Mouse (Mus musculus) forebrain, embryonic 13.5 days (tissue): ENCODE data around the gene Stn1. TPM values are rescaled to one million over a fixed set of nuclear protein-coding genes. Genes with fewer than 3 reads are reported as not detected.
A peak's percentile ranks its signal among the peaks of the same experiment; 100 is the strongest.

ENCODE experiments used
- ATAC-seq: fragments of 200-750 bp; cut with Nextera tagmentation; 2 replicates; pipeline ENCODE4 v1.8.0; 2017
- H3K27ac ChIP-seq: fragments of 300-500 bp; sonication (generic); 2 replicates; pipeline ENCODE4 v1.5.1; 2015; ENCODE audit warnings: inconsistent platforms, mild to moderate bottlenecking, moderate library complexity
- H3K27me3 ChIP-seq: fragments of 300-500 bp; sonication (generic); 2 replicates; pipeline ENCODE4 v1.6.1; 2015; ENCODE audit warnings: mild to moderate bottlenecking, inconsistent platforms
- H3K36me3 ChIP-seq: fragments of 300-500 bp; sonication (generic); 2 replicates; pipeline ENCODE4 v1.6.1; 2015; ENCODE audit warnings: mild to moderate bottlenecking, inconsistent platforms; ENCODE audit not compliant: poor library complexity, severe bottlenecking
- H3K4me1 ChIP-seq: fragments of 300-500 bp; sonication (generic); 2 replicates; pipeline ENCODE4 v1.6.1; 2015; ENCODE audit warnings: inconsistent platforms
- H3K4me2 ChIP-seq: fragments of 300-500 bp; sonication (generic); 2 replicates; pipeline ENCODE4 v1.6.1; 2015; ENCODE audit warnings: inconsistent platforms, mild to moderate bottlenecking, moderate library complexity
- H3K4me3 ChIP-seq: fragments of 300-500 bp; sonication (generic); 2 replicates; pipeline ENCODE4 v1.5.1; 2015; ENCODE audit warnings: mild to moderate bottlenecking, inconsistent platforms
- H3K9ac ChIP-seq: fragments of 300-500 bp; sonication (generic); 2 replicates; pipeline ENCODE4 v1.6.1; 2015; ENCODE audit warnings: mild to moderate bottlenecking, inconsistent platforms
- H3K9me3 ChIP-seq: fragments of 300-500 bp; sonication (generic); replicated peaks from 2 replicates; pipeline ENCODE4 v1.6.1; 2016; ENCODE audit warnings: inconsistent platforms
- WGBS: fragments of 180-500 bp; shearing (Covaris S2); methylation state at CpG from one replicate; pipeline ENCODE4 v1.1.7; 2015; 5-methylcytosine and 5-hydroxymethylcytosine counted together
- polyA plus RNA-seq: library from polyadenylated mRNA; unstranded; fragments of >200 nt; fragmentation: Nextera tagmentation; extraction: Ambion mirVana; gene quantifications from 2 replicates; pipeline ENCODE4 v1.2.1, GENCODE M21; 2015

Stn1 gene
- polyA plus RNA-seq, 1 experiment from 2014 or later, result 39.0 TPM

DNA sequence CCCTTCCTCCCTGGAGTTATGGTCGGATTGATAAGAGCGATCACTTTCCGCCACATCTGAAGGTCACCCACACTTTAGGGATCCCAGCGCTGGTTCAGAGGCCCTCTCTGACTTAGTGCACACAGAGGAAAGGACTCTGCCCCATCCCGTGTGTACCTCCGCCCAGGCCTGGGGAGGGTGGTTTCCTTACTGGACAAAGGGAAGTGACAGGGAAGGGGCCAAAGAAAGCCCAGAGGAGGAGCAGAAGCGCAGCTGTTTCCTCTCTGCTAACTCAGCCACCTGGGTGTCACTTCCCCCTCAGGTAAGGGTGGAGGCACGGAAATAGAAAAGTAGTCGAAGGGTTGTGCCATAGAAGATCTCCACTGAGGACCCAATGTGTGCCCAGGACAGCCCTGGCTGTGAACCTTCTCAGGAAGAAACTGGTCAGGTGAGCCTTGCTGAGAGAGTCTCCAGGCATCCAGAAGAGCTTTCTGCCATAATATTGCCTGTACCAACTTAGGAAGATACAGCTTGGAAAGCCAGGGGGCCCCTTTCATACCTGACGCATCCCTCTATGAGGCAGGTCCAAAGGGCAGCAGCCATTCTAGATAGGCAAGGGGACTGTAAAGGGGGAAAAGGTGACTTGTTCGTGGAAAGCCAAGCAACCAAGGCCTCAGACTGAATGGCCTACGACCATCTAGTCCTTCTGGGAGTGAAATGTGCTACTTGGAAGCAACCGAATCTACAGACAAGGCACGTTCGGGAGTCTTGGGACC lies 82.1 kb downstream of the Stn1 start:
- 86% methylated on average over 15 of the region's 15 CpGs for WGBS
- no peak for ATAC-seq
- H3K4me3 ChIP-seq, result no peak overlapping the region
- H3K27ac ChIP-seq, result no peak overlapping the region
- no peak overlapping the region for H3K9ac ChIP-seq
- H3K27me3 ChIP-seq, result no peaks in the 10 kb centered on the region
- no peaks in the 10 kb centered on the region for H3K9me3 ChIP-seq
- H3K4me1 ChIP-seq, result peaks cover 42% of the 10 kb centered on the region
- H3K4me2 ChIP-seq, result no peak overlapping the region
- no peaks in the 10 kb centered on the region for H3K36me3 ChIP-seq

GRCm38 (mm10) chr19:47454167-47455000 lies 82.9 kb downstream of the Stn1 start:
- H3K4me1 ChIP-seq, result peaks cover 44% of the 10 kb centered on the region
- H3K9ac ChIP-seq, result 0 out of 2 replicates have a peak overlapping the region, but pooled peaks have one; percentile 18

DNA sequence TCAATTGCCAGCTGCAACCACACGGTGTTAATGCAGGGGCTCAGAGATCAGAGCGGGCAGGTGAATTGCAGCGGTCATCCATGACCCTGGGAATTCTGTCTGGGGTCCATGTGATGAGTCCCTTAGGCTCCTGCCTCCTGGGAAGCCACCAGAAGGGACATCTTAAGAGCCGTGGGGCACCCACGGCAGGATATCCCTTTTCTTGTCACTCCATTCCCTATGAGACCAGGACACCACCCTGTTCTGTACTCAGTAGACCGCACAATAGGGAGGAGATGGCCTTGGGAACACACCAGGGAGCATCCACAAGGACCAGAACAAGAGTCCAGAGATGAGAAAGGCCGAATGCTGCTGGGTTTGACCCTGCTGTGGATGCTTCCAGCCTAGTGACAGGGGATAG lies 84.0 kb downstream of the Stn1 start:
- 77% methylated on average over 7 of the region's 7 CpGs for WGBS
- no peaks in the 10 kb centered on the region for H3K9me3 ChIP-seq
- peaks cover 54% of the 10 kb centered on the region for H3K4me1 ChIP-seq
- H3K27me3 ChIP-seq, result no peaks in the 10 kb centered on the region
- no peak overlapping the region for H3K9ac ChIP-seq
- no peak overlapping the region for H3K4me3 ChIP-seq
- H3K27ac ChIP-seq, result no peak overlapping the region
- no peak overlapping the region for H3K4me2 ChIP-seq
- no peak for ATAC-seq
- no peaks in the 10 kb centered on the region for H3K36me3 ChIP-seq

More at GRCm38 (mm10) chr19:47454167-47455000, 82.9 kb downstream of the Stn1 start:
- no peaks in the 10 kb centered on the region for H3K9me3 ChIP-seq
- H3K27ac ChIP-seq, result no peak overlapping the region
- peak; percentile 17; the same call in 1 of the 2 replicates for ATAC-seq
- no peak overlapping the region for H3K4me2 ChIP-seq
- H3K4me3 ChIP-seq, result no peak overlapping the region
- 65% methylated on average over 11 of the region's 11 CpGs for WGBS
- H3K36me3 ChIP-seq, result no peaks in the 10 kb centered on the region
- H3K27me3 ChIP-seq, result no peaks in the 10 kb centered on the region

DNA sequence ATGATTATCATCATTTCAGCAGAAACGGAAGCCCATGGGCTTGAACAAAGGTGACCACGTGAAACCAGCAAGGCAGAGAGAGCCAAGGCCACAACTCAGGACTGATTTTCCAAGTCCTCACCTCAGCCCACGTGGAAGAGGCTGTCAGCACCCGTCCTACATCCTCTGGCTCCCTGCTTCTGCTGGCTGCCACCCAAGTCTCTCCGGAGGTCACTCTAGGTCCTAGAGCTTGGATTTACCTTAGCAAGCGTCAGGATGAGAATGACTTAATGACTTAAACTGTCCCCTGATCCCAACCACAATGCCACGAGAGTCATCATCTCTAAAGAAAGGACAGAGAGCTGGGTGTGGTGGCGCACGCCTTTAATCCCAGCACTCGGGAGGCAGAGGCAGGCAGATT lies 84.6 kb downstream of the Stn1 start:
- no peaks in the 10 kb centered on the region for H3K9me3 ChIP-seq
- 88% methylated on average over 10 of the region's 10 CpGs for WGBS
- no peak overlapping the region for H3K27ac ChIP-seq
- ATAC-seq, result no peak
- H3K9ac ChIP-seq, result no peak overlapping the region
- no peaks in the 10 kb centered on the region for H3K27me3 ChIP-seq
- peaks cover 55% of the 10 kb centered on the region for H3K4me1 ChIP-seq
- H3K4me2 ChIP-seq, result no peak overlapping the region
- no peaks in the 10 kb centered on the region for H3K36me3 ChIP-seq
- no peak overlapping the region for H3K4me3 ChIP-seq

DNA sequence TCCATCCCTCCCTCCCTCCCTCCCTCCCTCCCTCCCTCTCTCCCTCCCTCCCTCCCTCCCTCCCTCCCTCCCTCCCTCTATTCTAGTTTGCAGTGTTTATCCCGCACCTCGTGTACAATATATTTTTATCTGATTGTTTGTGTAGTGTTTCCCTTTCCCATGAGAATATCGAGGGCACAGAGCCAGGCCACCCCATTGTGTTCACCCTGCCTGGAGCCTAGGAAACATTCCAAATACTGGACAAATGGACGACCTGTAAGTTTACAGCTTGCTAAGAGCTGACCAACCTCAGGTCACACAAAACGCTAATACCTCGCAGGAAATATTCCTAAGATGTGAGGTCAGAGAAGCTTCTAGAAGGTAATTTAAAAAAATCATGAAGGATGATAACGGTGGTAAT lies 85.1 kb downstream of the Stn1 start:
- Histone ChIP-seq H3K27ac (no peak overlapping the region), H3K27me3 (no peaks in the 10 kb centered on the region), H3K4me1 (peaks cover 55% of the 10 kb centered on the region), H3K4me2 (no peak overlapping the region), H3K4me3 (no peak overlapping the region), H3K9me3 (no peaks in the 10 kb centered on the region), H3K9ac (no peak overlapping the region), H3K36me3 (no peaks in the 10 kb centered on the region)
- no peak for ATAC-seq
- WGBS, result 89% methylated on average over 7 of the region's 7 CpGs

- Histone ChIP-seq H3K4me2 (no peak overlapping the region), H3K27ac (no peak overlapping the region), H3K4me1 (peaks cover 60% of the 10 kb centered on the region), H3K9ac (no peak overlapping the region), H3K27me3 (no peaks in the 10 kb centered on the region), H3K9me3 (no peaks in the 10 kb centered on the region), H3K36me3 (no peaks in the 10 kb centered on the region), H3K4me3 (no peak overlapping the region)
- ATAC-seq, result no peak
- WGBS, result 84% methylated on average over 10 of the region's 10 CpGs
These were observed 85.7 kb downstream of the Stn1 start for GRCm38 (mm10) chr19:47451476-47452113.

Other genes starting within 250 kb of the Stn1 start
- gene Sh3pxd2a, start 73.1 kb downstream of the Stn1 start, polyA plus RNA-seq, result 3.0 and 3.6 TPM in 2 replicates
- gene Slk, start 42.2 kb upstream of the Stn1 start, polyA plus RNA-seq, result 7.8 and 9.1 TPM in 2 replicates
- 0.10 and 0.40 TPM in 2 replicates for gene Col17a1, start 154.6 kb upstream of the Stn1 start, polyA plus RNA-seq
- gene Sfr1, start 194.2 kb upstream of the Stn1 start, polyA plus RNA-seq, result 225 and 238 TPM in 2 replicates